Mouse (Mus musculus) erythroblast, embryonic 14.5 days (primary cell): ENCODE data around the gene Arhgap15.

Experiments
- GATA1 ChIP-seq: IDR thresholded peaks from 2 replicates; pipeline ENCODE4 v1.6.1; 2012; ENCODE audit warnings: low read length, inconsistent platforms, mixed read lengths
- TAL1 ChIP-seq: IDR thresholded peaks from 3 replicates; pipeline ENCODE4 v1.6.1; 2012; ENCODE audit warnings: low read length, inconsistent platforms, mixed read lengths

DNA sequence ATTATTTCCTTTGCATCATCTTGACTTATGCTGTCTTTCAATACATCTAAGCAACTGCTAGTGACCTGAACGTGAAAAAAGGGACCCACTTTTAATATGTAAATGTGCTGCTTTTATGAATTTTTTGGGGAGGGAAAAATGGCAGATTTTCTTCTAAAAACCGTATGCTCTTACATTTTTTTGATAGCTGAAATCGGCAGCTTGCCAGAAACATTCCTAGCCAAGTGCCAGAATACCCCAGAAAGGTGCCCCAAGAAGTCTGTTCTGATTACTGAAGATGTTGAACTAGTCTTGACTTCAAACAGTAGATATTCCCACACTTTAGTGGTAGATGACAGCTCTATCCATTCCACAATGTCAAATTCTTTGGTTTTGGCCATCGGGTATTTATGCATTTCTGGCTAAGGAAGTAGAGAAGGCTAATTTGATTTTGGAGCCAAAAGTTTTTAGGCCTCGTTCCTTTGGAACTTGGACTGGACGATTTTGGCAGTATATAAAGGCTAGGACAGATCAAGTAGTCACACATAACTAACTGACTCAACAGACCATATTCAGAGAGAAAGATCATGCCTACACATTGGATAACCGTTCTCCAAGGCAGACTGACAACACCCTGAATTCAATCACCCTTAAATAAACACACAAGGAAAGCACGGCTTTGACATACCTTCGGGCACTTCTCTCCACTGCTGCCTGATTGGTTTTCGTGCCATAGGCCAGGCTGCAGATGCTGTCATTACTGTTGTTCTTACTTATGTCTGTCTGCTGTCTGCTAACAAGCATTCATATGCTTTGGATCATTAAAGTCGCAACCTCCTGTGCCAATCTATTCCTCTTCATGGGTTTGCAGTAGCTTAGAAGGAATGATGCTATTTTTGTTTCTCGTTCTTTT, 67.5 kb downstream of the Arhgap15 start:
- TF ChIP-seq GATA1 (no peak), TAL1 (no peak)
